Mouse (Mus musculus): ENCODE results near the gene Tbc1d22a. TPM values are rescaled to one million over a fixed set of nuclear protein-coding genes. Genes with fewer than 3 reads are reported as not detected.

The Tbc1d22a gene
- total RNA-seq, 1 experiment: 19.2 TPM

DNA sequence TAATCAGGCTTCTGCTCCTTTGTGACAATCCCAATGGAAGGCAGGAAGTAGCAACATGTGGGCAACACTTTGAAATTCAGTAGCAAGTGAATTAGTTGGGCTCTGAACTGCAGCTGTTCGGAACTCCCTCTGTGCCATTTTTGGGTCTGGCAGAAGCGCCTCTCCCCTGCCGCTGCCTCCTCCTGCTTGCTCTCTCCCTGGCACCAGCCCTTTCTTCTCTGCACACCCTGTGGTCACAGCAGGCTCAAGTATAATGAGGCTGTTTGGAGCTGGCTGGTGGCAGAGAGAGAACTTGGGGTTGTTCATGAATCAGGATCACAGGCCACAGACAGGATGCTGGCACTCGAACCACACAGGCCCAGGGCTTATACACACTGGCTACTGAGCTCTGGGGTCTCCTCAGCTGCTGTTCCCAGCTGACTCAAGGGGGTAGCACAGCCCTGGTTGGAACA lies 42.5 kb downstream of the Tbc1d22a start:
- in situ Hi-C loops (cut with MboI; ENCODE audit: low sequenced_read_pairs in 2 of 2, unreplicated experiment in 2 of 2): no loop called here
- no peaks in the 10 kb centered on the region for H3K4me1 ChIP-seq (ENCODE audit: control insufficient read depth in 2 of 2, insufficient read depth in 2 of 2, low read length in 2 of 2, poor library complexity in 1 of 2)
- H3K9me3 ChIP-seq (ENCODE audit: control insufficient read depth, insufficient read depth, low read depth, low read length): no peaks in the 10 kb centered on the region
- H3K36me3 ChIP-seq (ENCODE audit: control insufficient read depth, insufficient read depth, low read length, poor library complexity, severe bottlenecking): no peaks in the 10 kb centered on the region; the same call in 1 of the 2 replicates
- no peak overlapping the region for H3K9ac ChIP-seq (ENCODE audit: insufficient read depth, low read depth, low read length, poor library complexity, severe bottlenecking)
- H3K4me3 ChIP-seq (ENCODE audit: insufficient read depth in 1 of 2, low read depth in 1 of 2, low read length in 2 of 2, poor library complexity in 1 of 2, severe bottlenecking in 1 of 2): no peak overlapping the region
- TF ChIP-seq ZC3H11A (IDR thresholded peaks at IDR 0.05; ENCODE audit: borderline replicate concordance, low read depth, low read length) (no peak), ZNF384 (IDR thresholded peaks at IDR 0.05; ENCODE audit: low read depth, low read length) (no peak), HCFC1 (IDR thresholded peaks at IDR 0.05; ENCODE audit: borderline replicate concordance, insufficient read depth, low read length) (no peak), MAFK (IDR thresholded peaks at IDR 0.05; ENCODE audit: insufficient read depth, low read depth, low read length) (no peak), CHD2 (IDR thresholded peaks at IDR 0.05; ENCODE audit: low read depth, low read length) (no peak)
- DNase-seq (ENCODE audit: low read depth, low spot score): no peak
- H3K27ac ChIP-seq (ENCODE audit: insufficient read depth, low read depth, low read length, poor library complexity, severe bottlenecking): no peak overlapping the region

DNA sequence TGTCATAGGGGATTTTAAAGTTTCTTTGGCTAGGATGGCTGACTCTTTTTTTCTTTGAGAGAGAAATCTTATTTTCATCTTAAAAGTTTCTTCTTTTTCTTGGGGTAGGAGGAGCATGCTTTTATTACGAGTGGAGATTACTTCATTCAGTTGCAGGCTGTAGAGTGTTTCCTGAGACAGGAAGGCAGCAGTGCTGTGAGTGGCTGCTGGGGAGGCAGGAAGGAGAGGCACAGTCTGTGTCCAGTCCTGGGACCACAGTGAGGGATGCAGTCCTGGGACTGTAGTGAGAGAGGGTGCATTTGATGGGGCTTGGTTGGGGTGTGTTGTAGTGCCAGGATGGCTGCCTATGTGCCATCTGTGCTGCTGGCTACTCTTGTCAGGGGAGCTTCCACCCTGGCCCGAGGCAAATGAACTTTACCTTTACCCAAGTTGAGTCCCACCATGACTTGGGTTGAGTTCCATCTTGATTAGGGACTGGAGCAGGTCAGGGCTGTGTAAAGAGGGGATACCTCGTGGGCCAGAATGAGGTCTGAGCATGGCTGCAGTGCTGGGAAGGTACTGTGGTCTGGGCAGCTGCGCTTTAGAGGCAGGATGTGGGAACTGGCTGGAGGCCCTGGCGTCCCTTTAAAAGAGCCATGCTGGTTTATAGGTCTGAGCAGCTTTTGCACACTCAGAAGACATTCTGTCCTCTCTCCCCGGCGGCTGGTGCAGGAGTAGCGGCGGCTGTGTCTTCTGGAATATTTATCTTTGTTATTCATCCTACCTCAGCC lies 43.8 kb downstream of the Tbc1d22a start:
- Histone ChIP-seq H3K9ac (ENCODE audit: insufficient read depth, low read depth, low read length, poor library complexity, severe bottlenecking) (no peak overlapping the region), H3K4me1 (ENCODE audit: control insufficient read depth in 2 of 2, insufficient read depth in 2 of 2, low read length in 2 of 2, poor library complexity in 1 of 2) (no peaks in the 10 kb centered on the region), H3K9me3 (ENCODE audit: control insufficient read depth, insufficient read depth, low read depth, low read length) (no peaks in the 10 kb centered on the region), H3K27ac (ENCODE audit: insufficient read depth, low read depth, low read length, poor library complexity, severe bottlenecking) (no peak overlapping the region), H3K4me3 (ENCODE audit: insufficient read depth in 1 of 2, low read depth in 1 of 2, low read length in 2 of 2, poor library complexity in 1 of 2, severe bottlenecking in 1 of 2) (no peak overlapping the region), H3K36me3 (ENCODE audit: control insufficient read depth, insufficient read depth, low read length, poor library complexity, severe bottlenecking) (no peaks in the 10 kb centered on the region; the same call in 1 of the 2 replicates)
- DNase-seq (ENCODE audit: low read depth, low spot score): no peak
- TF ChIP-seq HCFC1 (IDR thresholded peaks at IDR 0.05; ENCODE audit: borderline replicate concordance, insufficient read depth, low read length) (no peak), MAFK (IDR thresholded peaks at IDR 0.05; ENCODE audit: insufficient read depth, low read depth, low read length) (no peak), ZC3H11A (IDR thresholded peaks at IDR 0.05; ENCODE audit: borderline replicate concordance, low read depth, low read length) (no peak), CHD2 (IDR thresholded peaks at IDR 0.05; ENCODE audit: low read depth, low read length) (no peak), ZNF384 (IDR thresholded peaks at IDR 0.05; ENCODE audit: low read depth, low read length) (no peak)
- in situ Hi-C loops (cut with MboI; ENCODE audit: low sequenced_read_pairs in 2 of 2, unreplicated experiment in 2 of 2): no loop called here

DNA sequence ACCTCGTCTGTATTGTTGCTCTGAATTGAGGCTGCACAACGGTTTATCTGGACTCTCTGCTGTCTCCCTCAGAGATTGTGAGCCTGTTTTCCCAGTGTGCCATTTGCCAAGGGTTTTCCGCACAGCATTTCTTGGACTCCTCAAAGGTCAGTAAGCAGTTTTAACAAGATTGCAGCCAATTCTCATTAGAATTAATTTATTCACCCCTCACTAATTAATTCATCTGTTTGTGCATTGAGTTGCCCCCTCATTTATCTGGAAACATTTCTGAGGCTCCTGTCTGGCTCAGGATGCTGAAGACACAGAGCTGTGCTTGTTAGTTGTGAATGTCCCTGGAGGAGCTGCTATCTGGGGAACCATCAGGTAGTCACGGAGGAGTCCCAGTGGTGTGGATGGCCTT lies 45.0 kb downstream of the Tbc1d22a start:
- H3K4me1 ChIP-seq (ENCODE audit: control insufficient read depth in 2 of 2, insufficient read depth in 2 of 2, low read length in 2 of 2, poor library complexity in 1 of 2): no peaks in the 10 kb centered on the region
- no peak overlapping the region for H3K27ac ChIP-seq (ENCODE audit: insufficient read depth, low read depth, low read length, poor library complexity, severe bottlenecking)
- in situ Hi-C loops (cut with MboI; ENCODE audit: low sequenced_read_pairs in 2 of 2, unreplicated experiment in 2 of 2): no loop called here
- DNase-seq (ENCODE audit: low read depth, low spot score): no peak
- no peaks in the 10 kb centered on the region for H3K9me3 ChIP-seq (ENCODE audit: control insufficient read depth, insufficient read depth, low read depth, low read length)
- TF ChIP-seq ZC3H11A (IDR thresholded peaks at IDR 0.05; ENCODE audit: borderline replicate concordance, low read depth, low read length): no peak
- no peak for TF ChIP-seq MAFK (IDR thresholded peaks at IDR 0.05; ENCODE audit: insufficient read depth, low read depth, low read length)
- no peak for TF ChIP-seq CHD2 (IDR thresholded peaks at IDR 0.05; ENCODE audit: low read depth, low read length)
- TF ChIP-seq ZNF384 (IDR thresholded peaks at IDR 0.05; ENCODE audit: low read depth, low read length): no peak
- TF ChIP-seq HCFC1 (IDR thresholded peaks at IDR 0.05; ENCODE audit: borderline replicate concordance, insufficient read depth, low read length): no peak
- no peak overlapping the region for H3K4me3 ChIP-seq (ENCODE audit: insufficient read depth in 1 of 2, low read depth in 1 of 2, low read length in 2 of 2, poor library complexity in 1 of 2, severe bottlenecking in 1 of 2)
- H3K36me3 ChIP-seq (ENCODE audit: control insufficient read depth, insufficient read depth, low read length, poor library complexity, severe bottlenecking): no peaks in the 10 kb centered on the region; the same call in 1 of the 2 replicates
- no peak overlapping the region for H3K9ac ChIP-seq (ENCODE audit: insufficient read depth, low read depth, low read length, poor library complexity, severe bottlenecking)

- no peak overlapping the region for H3K27ac ChIP-seq (ENCODE audit: insufficient read depth, low read depth, low read length, poor library complexity, severe bottlenecking)
- no peaks in the 10 kb centered on the region for H3K9me3 ChIP-seq (ENCODE audit: control insufficient read depth, insufficient read depth, low read depth, low read length)
- DNase-seq (ENCODE audit: low read depth, low spot score): no peak
- H3K4me1 ChIP-seq (ENCODE audit: control insufficient read depth in 2 of 2, insufficient read depth in 2 of 2, low read length in 2 of 2, poor library complexity in 1 of 2): no peaks in the 10 kb centered on the region
- no peak for TF ChIP-seq CHD2 (IDR thresholded peaks at IDR 0.05; ENCODE audit: low read depth, low read length)
- no peaks in the 10 kb centered on the region; the same call in 1 of the 2 replicates for H3K36me3 ChIP-seq (ENCODE audit: control insufficient read depth, insufficient read depth, low read length, poor library complexity, severe bottlenecking)
- H3K9ac ChIP-seq (ENCODE audit: insufficient read depth, low read depth, low read length, poor library complexity, severe bottlenecking): no peak overlapping the region
- in situ Hi-C loops (cut with MboI; ENCODE audit: low sequenced_read_pairs in 2 of 2, unreplicated experiment in 2 of 2): no loop called here
- no peak overlapping the region for H3K4me3 ChIP-seq (ENCODE audit: insufficient read depth in 1 of 2, low read depth in 1 of 2, low read length in 2 of 2, poor library complexity in 1 of 2, severe bottlenecking in 1 of 2)
Observed at GRCm38 (mm10) chr15:86260111-86260510, 45.9 kb downstream of the Tbc1d22a start.

Measured in ES-E14 (cell line).